Mouse (Mus musculus): ENCODE results near the gene Dcun1d1. TPM values are rescaled to one million over a fixed set of nuclear protein-coding genes. Genes with fewer than 3 reads are reported as not detected.

The Dcun1d1 gene
- total RNA-seq, 1 experiment from 2014 or later: 142 TPM

Other genes with a start within 250 kb of the Dcun1d1 start
- 150 and 157 TPM in 2 replicates for gene Atp11b, start 183.3 kb downstream of the Dcun1d1 start, total RNA-seq (2017)
- 18.6 and 23.6 TPM in 2 replicates for gene Mccc1, start 63.2 kb upstream of the Dcun1d1 start, total RNA-seq (2017)
- 0.12 TPM in 1 of 2 replicates, not detected in the other for gene Ccdc144b, start 116.1 kb upstream of the Dcun1d1 start, total RNA-seq (2017)
- gene Acad9, start 128.5 kb upstream of the Dcun1d1 start, total RNA-seq (2017): 19.4 and 21.6 TPM in 2 replicates
- 3.0 and 3.2 TPM in 2 replicates for gene D3Ertd254e, start 213.6 kb upstream of the Dcun1d1 start, total RNA-seq (2017)